Mouse (Mus musculus) limb, embryonic 12.5 days (tissue): ENCODE results near the gene Asb4. TPM values are rescaled to one million over a fixed set of nuclear protein-coding genes. Genes with fewer than 3 reads are reported as not detected.

ENCODE experiments used
- ATAC-seq: fragments of 200-750 bp; cut with Nextera tagmentation; 2 replicates; pipeline ENCODE4 v1.8.0; 2017; ENCODE audit warnings: low read depth, moderate TSS enrichment; ENCODE audit not compliant: insufficient number of reproducible peaks, insufficient read depth, low FRiP score, low TSS enrichment
- H3K27ac ChIP-seq: fragments of 300-500 bp; sonication (generic); 2 replicates; pipeline ENCODE4 v1.5.1; 2016; ENCODE audit warnings: mild to moderate bottlenecking, moderate library complexity
- H3K27me3 ChIP-seq: fragments of 300-500 bp; sonication (generic); 2 replicates; pipeline ENCODE4 v1.6.1; 2016; ENCODE audit warnings: mild to moderate bottlenecking, moderate library complexity
- H3K36me3 ChIP-seq: fragments of 300-500 bp; sonication (generic); 2 replicates; pipeline ENCODE4 v1.6.1; 2016; ENCODE audit warnings: mild to moderate bottlenecking, moderate library complexity
- H3K4me1 ChIP-seq: fragments of 300-500 bp; sonication (generic); replicated peaks from 2 replicates; pipeline ENCODE4 v1.6.1; 2016
- H3K4me2 ChIP-seq: fragments of 300-500 bp; sonication (generic); 2 replicates; pipeline ENCODE4 v1.6.1; 2016; ENCODE audit warnings: mild to moderate bottlenecking, moderate library complexity
- H3K4me3 ChIP-seq: fragments of 300-500 bp; sonication (generic); replicated peaks from 2 replicates; pipeline ENCODE4 v1.5.1; 2016; ENCODE audit warnings: mild to moderate bottlenecking
- H3K9ac ChIP-seq: fragments of 300-500 bp; sonication (generic); replicated peaks from 2 replicates; pipeline ENCODE4 v1.6.1; 2016; ENCODE audit warnings: mild to moderate bottlenecking, moderate library complexity
- H3K9me3 ChIP-seq: fragments of 300-500 bp; sonication (generic); 2 replicates; pipeline ENCODE4 v1.6.1; 2016; ENCODE audit warnings: mild to moderate bottlenecking, moderate library complexity
- WGBS: fragments of 180-500 bp; shearing (Covaris S2); methylation state at CpG from one replicate; pipeline ENCODE4 v1.1.7; 2016; 5-methylcytosine and 5-hydroxymethylcytosine counted together
- polyA plus RNA-seq: library from polyadenylated mRNA; unstranded; fragments of >200 nt; fragmentation: Nextera tagmentation; extraction: Ambion mirVana; gene quantifications from 2 replicates; pipeline ENCODE4 v1.2.1, GENCODE M21; 2016

The Asb4 gene
- polyA plus RNA-seq, 1 experiment from 2014 or later, result 109 TPM

DNA sequence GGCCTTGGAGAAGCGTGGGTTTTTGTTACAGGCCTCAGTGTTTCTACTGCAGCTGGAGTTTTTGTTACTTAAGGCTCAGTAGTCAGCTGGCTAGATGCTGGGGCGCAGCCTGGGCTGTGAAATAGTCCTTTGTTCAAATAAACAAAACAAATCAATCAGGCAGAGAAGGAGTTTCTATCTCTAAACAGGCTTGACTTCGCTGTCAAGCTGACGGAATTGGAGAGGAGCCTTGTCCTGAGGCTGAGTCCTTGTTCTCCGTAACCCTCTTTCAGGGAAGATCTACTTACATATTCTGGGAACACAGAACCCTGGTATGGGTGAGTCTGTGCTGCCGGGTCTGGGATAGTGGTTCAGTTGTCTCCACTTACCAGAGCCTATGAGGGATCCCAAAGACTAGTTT is 64.4 kb downstream of the Asb4 start:
- ATAC-seq, result no peak
- Histone ChIP-seq H3K9me3 (no peaks in the 10 kb centered on the region), H3K27ac (no peak overlapping the region), H3K9ac (no peak overlapping the region), H3K4me2 (no peak overlapping the region), H3K36me3 (no peaks in the 10 kb centered on the region), H3K4me3 (no peak overlapping the region), H3K27me3 (no peaks in the 10 kb centered on the region), H3K4me1 (peaks cover 22% of the 10 kb centered on the region)
- 79% methylated on average over 6 of the region's 6 CpGs for WGBS

DNA sequence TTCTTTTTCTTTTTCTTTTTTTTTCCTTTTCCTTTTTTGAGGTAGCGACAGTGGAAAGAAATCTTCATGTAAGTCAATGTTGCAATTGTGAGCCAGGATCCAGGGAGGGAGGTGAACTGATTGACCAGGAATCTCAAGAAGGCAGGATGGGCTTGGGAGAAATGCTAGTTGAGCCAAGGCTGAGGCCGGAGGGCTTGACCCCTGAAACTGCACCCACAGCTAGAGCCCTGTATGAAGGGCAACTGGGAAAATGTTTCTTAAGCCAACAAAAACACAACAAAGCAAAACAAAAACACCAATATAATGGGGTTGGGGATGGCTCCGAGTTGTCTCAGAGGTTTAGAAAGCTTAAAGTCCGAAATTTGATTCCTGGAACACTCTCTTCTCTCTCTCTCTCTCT is 65.2 kb downstream of the Asb4 start:
- H3K36me3 ChIP-seq, result no peaks in the 10 kb centered on the region
- H3K4me1 ChIP-seq, result peaks cover 13% of the 10 kb centered on the region
- H3K4me2 ChIP-seq, result no peak overlapping the region
- H3K27me3 ChIP-seq, result no peaks in the 10 kb centered on the region
- whole genome bisulfite sequencing, result 68% methylated on average over 4 of the region's 4 CpGs
- H3K9me3 ChIP-seq, result no peaks in the 10 kb centered on the region
- ATAC-seq, result no peak
- H3K9ac ChIP-seq, result no peak overlapping the region
- H3K27ac ChIP-seq, result no peak overlapping the region
- H3K4me3 ChIP-seq, result no peak overlapping the region

GRCm38 (mm10) chr6:5449878-5450277 is 66.7 kb downstream of the Asb4 start:
- Histone ChIP-seq H3K9ac (no peak overlapping the region), H3K36me3 (no peaks in the 10 kb centered on the region), H3K4me1 (peaks cover 10% of the 10 kb centered on the region; the same call in 1 of the 2 replicates), H3K27me3 (no peaks in the 10 kb centered on the region), H3K4me2 (no peak overlapping the region), H3K27ac (no peak overlapping the region), H3K9me3 (no peaks in the 10 kb centered on the region), H3K4me3 (no peak overlapping the region)
- ATAC-seq, result no peak
- WGBS, result 90% methylated on average over 5 of the region's 5 CpGs

- Histone ChIP-seq H3K27ac (no peak overlapping the region), H3K27me3 (no peaks in the 10 kb centered on the region), H3K4me1 (peaks cover 2% of the 10 kb centered on the region; the same call in 1 of the 2 replicates), H3K36me3 (no peaks in the 10 kb centered on the region), H3K4me3 (no peak overlapping the region), H3K9ac (no peak overlapping the region), H3K4me2 (no peak overlapping the region), H3K9me3 (no peaks in the 10 kb centered on the region)
- no peak for ATAC-seq
- 90% methylated on average over 3 of the region's 3 CpGs for WGBS
Observed at GRCm38 (mm10) chr6:5455836-5456235, 72.7 kb downstream of the Asb4 start.

DNA sequence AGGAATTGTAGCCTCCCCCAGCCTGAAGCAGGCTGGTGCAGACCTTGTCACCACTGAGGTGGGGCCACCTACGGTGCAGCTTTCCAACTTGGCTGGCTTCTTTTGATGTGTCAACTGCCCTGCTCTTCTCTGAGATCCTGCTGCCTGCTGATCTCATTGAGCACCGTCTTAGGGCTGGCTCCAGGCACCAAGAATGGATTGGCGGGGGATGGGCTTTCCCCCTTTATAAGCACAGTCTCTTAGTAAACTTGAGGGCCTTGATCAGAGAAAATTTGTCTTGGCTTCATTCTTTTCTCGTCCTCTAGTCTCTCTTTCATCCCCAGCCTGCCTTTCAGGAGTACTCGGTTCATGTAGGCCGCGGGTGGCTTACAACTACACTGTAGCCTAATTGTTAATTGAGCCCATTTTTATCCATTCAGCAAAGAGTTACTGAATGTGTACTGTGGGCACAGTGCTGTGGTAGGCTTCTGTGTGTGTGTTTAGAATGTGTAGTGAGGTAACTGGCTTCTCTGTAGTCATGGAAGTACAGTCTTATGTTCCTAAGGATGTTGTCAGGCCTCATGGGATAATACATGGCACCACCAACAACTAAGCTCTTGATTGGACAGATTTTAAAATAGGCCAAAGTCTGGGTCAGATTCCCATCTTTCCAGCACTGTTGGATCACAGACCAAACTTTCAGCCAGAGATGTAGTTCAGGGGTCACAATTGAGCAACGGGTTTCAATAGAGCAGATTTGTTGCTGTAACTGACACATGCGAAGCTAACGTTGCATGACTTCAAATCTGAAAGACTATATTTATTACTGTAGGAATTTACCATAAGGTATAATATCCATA is 87.5 kb downstream of the Asb4 start:
- Histone ChIP-seq H3K36me3 (no peaks in the 10 kb centered on the region), H3K4me2 (no peak overlapping the region), H3K27me3 (no peaks in the 10 kb centered on the region), H3K4me3 (no peak overlapping the region), H3K9me3 (no peaks in the 10 kb centered on the region), H3K9ac (no peak overlapping the region), H3K27ac (no peak overlapping the region), H3K4me1 (no peaks in the 10 kb centered on the region)
- ATAC-seq, result no peak
- 83% methylated on average over 10 of the region's 10 CpGs for WGBS

DNA sequence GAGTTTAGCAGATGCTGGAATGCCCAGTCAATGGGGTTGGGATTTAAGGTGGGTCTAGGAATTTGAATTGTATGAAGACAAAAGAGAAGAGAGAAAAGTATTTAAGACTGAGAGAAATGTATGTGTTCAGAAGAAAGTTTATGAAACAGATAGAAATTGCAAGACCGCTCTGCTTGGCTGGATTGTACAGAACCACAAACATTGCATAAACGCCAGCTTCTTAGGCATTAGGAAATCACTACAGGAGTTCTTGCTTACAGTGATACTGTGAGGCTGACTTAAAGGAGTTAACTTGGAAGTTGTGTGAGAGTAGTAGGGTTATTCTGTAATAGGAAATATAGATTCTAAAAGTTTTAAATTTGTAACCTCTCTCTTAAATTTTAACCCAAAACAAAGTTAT is 89.5 kb downstream of the Asb4 start:
- ATAC-seq, result no peak
- Histone ChIP-seq H3K4me3 (no peak overlapping the region), H3K4me2 (no peak overlapping the region), H3K9me3 (no peaks in the 10 kb centered on the region), H3K4me1 (no peaks in the 10 kb centered on the region), H3K27ac (no peak overlapping the region), H3K9ac (no peak overlapping the region), H3K27me3 (no peaks in the 10 kb centered on the region), H3K36me3 (no peaks in the 10 kb centered on the region)
- WGBS, result 91% methylated on average over 2 of the region's 2 CpGs

- WGBS, result 29% methylated on average over 1 of the region's 1 CpGs
- H3K4me3 ChIP-seq, result no peak overlapping the region
- H3K27ac ChIP-seq, result no peak overlapping the region
- H3K9me3 ChIP-seq, result no peaks in the 10 kb centered on the region
- no peaks in the 10 kb centered on the region for H3K4me1 ChIP-seq
- H3K9ac ChIP-seq, result no peak overlapping the region
- no peak for ATAC-seq
- no peaks in the 10 kb centered on the region for H3K27me3 ChIP-seq
- H3K4me2 ChIP-seq, result no peak overlapping the region
- no peaks in the 10 kb centered on the region for H3K36me3 ChIP-seq
Observed at GRCm38 (mm10) chr6:5474021-5474420, 90.8 kb downstream of the Asb4 start.

DNA sequence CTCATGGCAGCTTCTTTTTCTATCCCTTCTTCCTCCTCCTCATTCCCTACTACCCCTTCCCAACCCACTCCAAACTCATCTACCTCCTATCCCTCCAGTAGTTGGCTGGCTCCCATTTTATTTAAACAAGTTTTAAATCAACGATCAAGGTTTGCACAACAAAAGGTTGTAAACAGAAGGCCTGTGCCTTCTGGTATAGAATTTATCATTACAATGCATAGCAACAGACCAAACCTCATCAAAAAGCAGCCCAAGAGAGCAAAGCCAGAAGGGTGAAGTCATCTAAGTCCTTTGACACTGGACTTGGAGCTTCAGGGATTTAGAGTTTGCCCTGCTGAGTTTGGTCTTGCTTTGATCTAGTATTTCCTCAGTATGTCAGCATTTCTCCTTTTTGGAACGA is 97.9 kb downstream of the Asb4 start:
- no peak for ATAC-seq
- H3K4me3 ChIP-seq, result no peak overlapping the region
- H3K27me3 ChIP-seq, result no peaks in the 10 kb centered on the region
- H3K9ac ChIP-seq, result no peak overlapping the region
- H3K9me3 ChIP-seq, result no peaks in the 10 kb centered on the region
- WGBS, result 96% methylated on average over 2 of the region's 2 CpGs
- no peaks in the 10 kb centered on the region for H3K36me3 ChIP-seq
- no peaks in the 10 kb centered on the region for H3K4me1 ChIP-seq
- no peak overlapping the region for H3K27ac ChIP-seq
- H3K4me2 ChIP-seq, result no peak overlapping the region

- H3K27ac ChIP-seq, result no peak overlapping the region
- no peaks in the 10 kb centered on the region for H3K27me3 ChIP-seq
- no peaks in the 10 kb centered on the region for H3K4me1 ChIP-seq
- no peaks in the 10 kb centered on the region for H3K36me3 ChIP-seq
- 79% methylated on average over 3 of the region's 3 CpGs for WGBS
- no peaks in the 10 kb centered on the region for H3K9me3 ChIP-seq
- no peak for ATAC-seq
- H3K9ac ChIP-seq, result no peak overlapping the region
- no peak overlapping the region for H3K4me2 ChIP-seq
- no peak overlapping the region for H3K4me3 ChIP-seq
Observed at GRCm38 (mm10) chr6:5482270-5482783, 99.1 kb downstream of the Asb4 start.

Other genes with a start within 250 kb of the Asb4 start
- gene Pon1, start 189.4 kb upstream of the Asb4 start, polyA plus RNA-seq, result 0.23 TPM in 1 of 2 replicates, not detected in the other
- gene Pon3, start 127.1 kb upstream of the Asb4 start, polyA plus RNA-seq, result 6.9 and 8.7 TPM in 2 replicates
- 18.1 and 18.3 TPM in 2 replicates for gene Pon2, start 84.9 kb upstream of the Asb4 start, polyA plus RNA-seq
- 1.4 and 1.6 TPM in 2 replicates for gene Pdk4, start 112.9 kb downstream of the Asb4 start, polyA plus RNA-seq